Mouse (Mus musculus): ENCODE data around the gene Rab26.

- TF ChIP-seq POLR2A (IDR thresholded peaks at IDR 0.05; ENCODE audit: borderline replicate concordance, insufficient read depth, low read length), result no peak
- TF ChIP-seq CTCF (IDR thresholded peaks at IDR 0.05; ENCODE audit: borderline replicate concordance, insufficient read depth, low read depth, low read length), result no peak
Measured at GRCm38 (mm10) chr17:24504085-24504484, 29.9 kb downstream of the Rab26 start.

Data from cerebellum, adult 2 months (tissue).